Mouse (Mus musculus) hematopoietic multipotent progenitor cell, adult 10-12 weeks (in vitro differentiated cells): ENCODE data around the gene Gm13757. TPM values are rescaled to one million over a fixed set of nuclear protein-coding genes. Genes with fewer than 3 reads are reported as not detected.

Source experiments
- polyA plus RNA-seq: library from polyadenylated mRNA; stranded (reverse); fragments of >175 nt; gene quantifications from 2 replicates; pipeline ENCODE4 v1.2.3, GENCODE M21; 2012; ENCODE audit warnings: low replicate concordance

Gene Gm13757
- polyA plus RNA-seq, result not detected in 2 replicates

GRCm38 (mm10) chr2:88449031-88449430 lies at the start of gene Gm13757:
Gene Gm13757, minus strand, starts transcription at chr2:88449131.

GRCm38 (mm10) chr2:88493020-88493419 lies 44.1 kb upstream of the Gm13757 start, which contains the start of gene Olfr1185-ps1:
Gene Olfr1185-ps1, plus strand, starts transcription at chr2:88493320.

GRCm38 (mm10) chr2:88483298-88483697 lies 34.4 kb upstream of the Gm13757 start, which contains the start of gene Olfr1184:
Gene Olfr1184, plus strand, starts transcription at chr2:88483598.

GRCm38 (mm10) chr2:88454567-88454966 lies 5.6 kb upstream of the Gm13757 start, which contains the start of gene Olfr1183:
Gene Olfr1183, plus strand, starts transcription at chr2:88454867.

DNA sequence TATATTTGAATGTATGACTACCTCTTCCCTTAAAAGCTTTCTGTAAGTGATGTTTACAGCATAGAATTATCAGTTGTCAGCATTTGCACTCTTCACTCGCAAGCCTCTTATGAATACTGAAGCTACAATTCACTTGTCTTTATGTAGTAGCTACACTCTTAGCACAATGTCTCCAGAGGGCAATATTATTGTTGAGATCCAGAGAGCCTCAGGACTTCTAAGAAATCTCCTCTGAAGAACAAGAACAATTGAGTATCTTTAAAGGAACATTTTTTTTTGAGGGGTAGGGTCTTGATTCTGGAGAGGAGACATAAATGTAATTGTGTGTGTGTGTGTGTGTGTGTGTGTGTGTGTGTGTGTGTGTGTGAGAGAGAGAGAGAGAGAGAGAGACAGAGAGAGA lies 22.9 kb downstream of the Gm13757 start, which contains the start of gene Olfr1181:
Gene Olfr1181 (minus strand): TSS at position 101 of the 400 bp plus-strand sequence.

DNA sequence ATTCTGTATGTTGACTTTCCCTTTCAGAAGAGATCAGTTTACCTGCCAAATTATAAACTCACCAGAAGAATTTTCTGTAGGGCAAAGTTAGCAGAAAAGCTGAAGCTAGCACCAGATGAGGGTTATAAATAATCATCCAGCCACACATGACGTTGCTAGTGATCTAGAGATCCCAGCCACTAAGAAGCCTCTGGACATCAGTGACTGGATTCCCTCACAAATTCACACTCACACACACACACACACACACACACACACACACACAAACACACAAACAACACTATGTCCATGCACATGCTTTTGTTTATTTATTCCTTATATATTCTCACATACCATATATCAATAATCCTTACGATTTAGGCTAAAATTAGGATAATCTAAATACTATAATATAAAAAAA lies 29.9 kb downstream of the Gm13757 start, which contains the start of gene Olfr1180:
Gene Olfr1180 (minus strand): TSS at position 101 of the 400 bp plus-strand sequence.

DNA sequence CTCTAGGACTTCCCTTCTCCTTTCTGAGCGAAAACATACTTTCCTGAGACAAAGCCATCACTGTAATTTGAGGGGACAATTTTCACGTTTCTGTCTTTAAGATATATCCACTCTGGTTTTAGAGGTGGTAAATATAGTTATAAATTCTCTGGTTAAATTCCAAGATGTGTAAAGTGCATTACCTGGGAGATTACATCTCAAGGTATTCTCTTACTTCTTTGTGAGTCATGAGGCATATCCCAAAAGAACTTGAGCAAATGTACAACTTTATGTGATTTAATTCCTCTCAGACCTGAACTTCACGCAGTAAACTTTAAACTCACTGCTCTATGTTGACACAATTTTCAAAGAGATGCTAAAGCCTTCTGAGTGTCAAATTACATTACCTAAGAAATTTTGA lies 42.6 kb downstream of the Gm13757 start, which contains the start of gene Olfr1179:
Gene Olfr1179 (minus strand): TSS at position 101 of the 400 bp plus-strand sequence.

Other genes starting within 250 kb of the Gm13757 start
- not detected in 2 replicates for gene Olfr1170, start 220.8 kb downstream of the Gm13757 start, polyA plus RNA-seq
- not detected in 2 replicates for gene Olfr1173, start 169.3 kb downstream of the Gm13757 start, polyA plus RNA-seq
- gene Olfr1174-ps, start 134.0 kb downstream of the Gm13757 start, polyA plus RNA-seq, result not detected in 2 replicates
- gene Olfr1175-ps, start 121.9 kb downstream of the Gm13757 start, polyA plus RNA-seq, result not detected in 2 replicates
- not detected in 2 replicates for gene Olfr1176, start 112.4 kb downstream of the Gm13757 start, polyA plus RNA-seq
- gene Olfr1177-ps, start 102.6 kb downstream of the Gm13757 start, polyA plus RNA-seq, result not detected in 2 replicates
- not detected in 2 replicates for gene Olfr1178, start 62.1 kb downstream of the Gm13757 start, polyA plus RNA-seq
- gene Olfr1179, start 42.7 kb downstream of the Gm13757 start, polyA plus RNA-seq, result not detected in 2 replicates
- gene Olfr1180, start 30.0 kb downstream of the Gm13757 start, polyA plus RNA-seq, result not detected in 2 replicates
- gene Olfr1181, start 23.0 kb downstream of the Gm13757 start, polyA plus RNA-seq, result not detected in 2 replicates
- not detected in 2 replicates for gene Olfr1183, start 5.7 kb upstream of the Gm13757 start, polyA plus RNA-seq
- gene Olfr1184, start 34.5 kb upstream of the Gm13757 start, polyA plus RNA-seq, result not detected in 2 replicates
- not detected in 2 replicates for gene Olfr1185-ps1, start 44.2 kb upstream of the Gm13757 start, polyA plus RNA-seq
- not detected in 2 replicates for gene Olfr1186, start 69.4 kb upstream of the Gm13757 start, polyA plus RNA-seq
- not detected in 2 replicates for gene Olfr1188, start 107.8 kb upstream of the Gm13757 start, polyA plus RNA-seq
- not detected in 2 replicates for gene Olfr1189, start 137.3 kb upstream of the Gm13757 start, polyA plus RNA-seq
- not detected in 2 replicates for gene Olfr1191-ps1, start 191.4 kb upstream of the Gm13757 start, polyA plus RNA-seq
- gene Olfr1192-ps1, start 199.4 kb upstream of the Gm13757 start, polyA plus RNA-seq, result not detected in 2 replicates
- not detected in 2 replicates for gene Olfr1193, start 226.5 kb upstream of the Gm13757 start, polyA plus RNA-seq
- not detected in 2 replicates for gene Olfr1195, start 240.1 kb upstream of the Gm13757 start, polyA plus RNA-seq